Mouse (Mus musculus) layer of hippocampus, postnatal 36 days (tissue): ENCODE measurements at regions not wholly inside any gene's neighbourhood (a gene's known extent, or its start where the extent isn't known, plus 50 kb on each side); places are given as distances from the start of the nearest gene placed in this dataset.
A peak's percentile ranks its signal among the peaks of the same experiment; 100 is the strongest.

Experiments used
- DNase-seq, 2 experiments: peaks; one replicate each; pipeline ENCODE4 v3.0.0; 2022

DNA sequence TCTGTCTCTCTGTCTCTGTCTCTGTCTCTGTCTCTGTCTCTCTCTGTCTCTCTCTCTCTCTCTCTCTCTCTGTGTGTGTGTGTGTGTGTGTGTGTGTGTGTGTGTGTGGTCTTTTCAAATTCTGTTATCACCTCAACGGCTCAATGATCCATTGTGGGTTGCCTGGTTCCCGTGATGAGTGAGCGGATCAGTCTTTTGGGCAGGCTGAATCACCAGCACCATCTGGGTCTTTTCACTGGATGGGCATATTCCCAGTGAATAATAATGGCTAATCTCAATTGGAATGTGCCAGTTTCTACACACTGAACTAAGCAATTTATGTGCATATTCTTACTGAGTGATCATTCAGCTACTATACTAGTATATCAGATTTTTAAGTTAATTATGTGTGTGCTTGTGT lies 216.4 kb downstream of the Lmx1a start:
- DNase-seq: peak in 1 of 2 experiments; percentile 27

- DNase-seq: no peak
Observed at GRCm38 (mm10) chr1:167912074-167912473, 223.0 kb downstream of the Lmx1a start.

- DNase-seq: peak; percentile 66 to 81
Observed at GRCm38 (mm10) chr1:167914982-167915561, 226.0 kb downstream of the Lmx1a start.

GRCm38 (mm10) chr1:167915578-167916275 lies 226.7 kb downstream of the Lmx1a start:
- no peak for DNase-seq

DNA sequence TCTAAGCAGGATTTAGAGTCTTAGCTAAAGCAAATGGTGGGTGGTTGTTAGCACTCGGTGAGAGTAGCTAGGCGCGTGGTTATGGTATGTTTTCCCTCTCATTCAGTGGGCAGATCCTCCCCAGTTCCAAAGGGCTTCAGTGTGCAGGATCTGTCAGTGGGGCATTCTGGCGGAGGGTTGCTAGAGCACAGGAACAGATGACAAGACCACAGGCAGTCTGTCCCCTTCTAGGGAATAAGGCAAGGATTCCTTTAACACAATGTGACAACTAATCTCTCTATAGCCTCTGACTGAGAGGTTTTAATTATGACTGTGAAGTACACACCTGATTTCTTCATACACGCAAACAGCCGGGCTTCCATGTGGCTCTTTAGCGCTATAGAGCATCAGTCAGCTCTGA lies 233.9 kb downstream of the Lmx1a start:
- DNase-seq: no peak

DNA sequence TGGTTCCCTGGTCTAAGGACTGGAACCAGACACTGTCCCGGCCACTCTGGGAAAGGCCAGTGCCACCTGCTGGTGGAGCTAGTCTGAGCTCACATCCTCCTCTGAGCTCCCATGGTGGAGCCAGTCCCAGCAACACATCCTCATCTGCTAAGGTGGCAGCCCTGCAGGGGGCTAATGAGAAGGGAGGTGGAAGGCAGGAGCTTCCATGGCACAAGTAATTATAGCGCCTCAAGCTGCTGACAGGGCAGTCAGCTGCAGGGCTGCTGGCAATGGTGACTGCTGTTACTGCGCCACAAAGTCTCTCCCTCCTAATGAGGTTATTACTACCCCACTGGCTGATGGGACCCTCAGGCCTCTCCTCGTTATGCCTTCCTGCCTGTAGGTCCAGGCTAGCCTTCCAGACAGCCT lies 239.0 kb downstream of the Lmx1a start:
- no peak for DNase-seq

GRCm38 (mm10) chr1:167929729-167930341 lies 240.8 kb downstream of the Lmx1a start:
- DNase-seq: no peak

DNA sequence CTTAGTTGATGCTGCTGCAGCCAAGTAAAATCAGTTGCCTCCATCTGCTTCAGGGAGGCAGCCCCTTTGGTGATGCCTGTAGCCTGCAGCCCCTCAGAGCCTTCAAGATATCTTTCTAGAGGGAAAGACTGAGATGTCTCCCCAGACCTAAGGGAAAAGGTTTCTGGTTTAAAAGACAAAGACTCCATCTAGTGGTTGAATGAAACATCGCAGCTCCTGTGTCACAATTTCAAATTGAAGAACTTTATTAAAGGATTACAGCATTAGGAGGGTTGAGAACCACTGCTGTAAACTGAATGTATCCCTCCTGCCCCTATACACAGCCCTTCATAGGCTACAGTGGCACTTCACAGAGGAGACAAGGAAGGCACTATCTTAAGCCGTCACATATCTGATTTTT lies 243.1 kb downstream of the Lmx1a start:
- no peak for DNase-seq

- DNase-seq: no peak
Observed at GRCm38 (mm10) chr1:167936726-167937125, 247.7 kb downstream of the Lmx1a start.

GRCm38 (mm10) chr1:167938176-167938575 lies 249.1 kb downstream of the Lmx1a start:
- DNase-seq: no peak

- no peak for DNase-seq
Observed at GRCm38 (mm10) chr1:167942037-167942470, 253.0 kb downstream of the Lmx1a start.

GRCm38 (mm10) chr1:167943121-167943520 lies 254.1 kb downstream of the Lmx1a start:
- DNase-seq: no peak

GRCm38 (mm10) chr1:167945615-167946252 lies 256.7 kb downstream of the Lmx1a start:
- peak; percentile 29 to 55 for DNase-seq

DNA sequence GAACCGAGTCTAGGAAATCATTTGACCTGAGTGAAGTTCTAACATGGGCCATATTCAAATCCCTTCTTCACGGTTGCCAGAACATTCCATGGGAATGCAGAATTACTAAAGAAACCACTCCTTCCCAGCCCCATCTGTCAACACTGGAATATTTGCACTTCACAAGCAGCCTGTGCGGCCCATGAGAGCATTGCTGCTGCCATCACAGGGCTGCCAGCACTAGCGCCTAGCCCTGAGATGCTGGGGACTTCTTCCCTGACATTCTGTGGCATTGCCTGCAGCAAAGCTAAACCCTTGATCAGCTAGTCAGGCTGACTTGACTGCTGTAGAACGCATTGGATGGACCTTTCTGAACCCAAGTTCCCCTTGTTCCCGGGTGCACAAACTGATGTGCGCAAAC lies 258.8 kb downstream of the Lmx1a start:
- no peak for DNase-seq

- no peak for DNase-seq
Observed at GRCm38 (mm10) chr1:167951717-167952116, 262.7 kb downstream of the Lmx1a start.

GRCm38 (mm10) chr1:167958531-167958930 lies 269.5 kb downstream of the Lmx1a start:
- DNase-seq: no peak

GRCm38 (mm10) chr1:167969545-167969944 lies 280.5 kb downstream of the Lmx1a start:
- DNase-seq: no peak

GRCm38 (mm10) chr1:167969985-167970384 lies 280.9 kb downstream of the Lmx1a start:
- no peak for DNase-seq

DNA sequence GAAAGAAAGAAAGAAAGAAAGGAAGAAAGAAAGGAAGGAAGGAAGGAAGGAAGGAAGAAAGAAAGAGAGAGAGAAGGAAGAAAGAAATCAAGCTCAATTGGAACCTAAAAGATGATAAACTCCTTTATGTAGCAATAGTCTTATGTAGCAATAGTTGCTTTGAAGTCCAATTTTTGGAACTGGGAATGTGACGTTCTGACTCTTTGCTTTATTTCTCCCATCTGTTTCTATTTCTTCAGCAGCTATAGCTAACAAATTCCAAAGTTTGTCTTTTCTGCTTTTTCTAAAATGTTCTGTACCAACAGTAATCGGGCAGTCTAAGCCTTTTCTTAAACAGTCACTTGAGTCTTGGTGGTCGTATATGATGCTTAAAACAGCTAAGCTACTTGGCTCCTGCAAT lies 287.7 kb downstream of the Lmx1a start:
- DNase-seq: no peak

GRCm38 (mm10) chr1:167979187-167979586 lies 290.1 kb downstream of the Lmx1a start:
- DNase-seq: no peak

GRCm38 (mm10) chr1:167979588-167979987 lies 290.6 kb downstream of the Lmx1a start:
- no peak for DNase-seq

GRCm38 (mm10) chr1:167981292-167981691 lies 292.3 kb downstream of the Lmx1a start:
- DNase-seq: no peak

DNA sequence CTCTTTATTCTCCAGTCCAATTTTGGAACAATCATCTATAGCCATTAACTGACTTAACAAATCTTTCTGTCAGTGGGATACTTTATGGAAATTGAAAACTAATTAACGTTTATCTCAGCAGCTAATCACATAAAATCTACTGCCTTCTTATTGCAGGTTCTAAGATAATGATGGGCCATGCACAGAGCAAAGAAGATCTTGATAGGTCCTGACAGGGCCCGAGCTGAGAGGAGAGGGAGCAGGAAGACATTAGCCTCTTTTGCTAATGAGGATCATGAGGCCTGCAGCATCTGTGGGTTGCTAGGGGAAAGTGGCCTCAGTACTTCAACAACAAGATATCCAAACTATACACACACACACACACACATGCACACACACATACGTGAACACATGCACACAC lies 318.4 kb downstream of the Lmx1a start:
- no peak for DNase-seq
